Mouse (Mus musculus) hindbrain, embryonic 11.5 days (tissue): Measurements from ENCODE around the gene Atp6v1g3. TPM values are rescaled to one million over a fixed set of nuclear protein-coding genes. Genes with fewer than 3 reads are reported as not detected.

Experiments used
- ATAC-seq: fragments of 200-750 bp; cut with Nextera tagmentation; 2 replicates; pipeline ENCODE4 v1.8.0; 2017; ENCODE audit warnings: mild to moderate bottlenecking, moderate TSS enrichment, moderate library complexity; ENCODE audit not compliant: low FRiP score
- DNase-seq: peaks from one replicate; pipeline ENCODE4 v3.0.0-alpha.2; 2015; ENCODE audit warnings: low spot score
- H3K27ac ChIP-seq: fragments of 300-500 bp; sonication (generic); 2 replicates; pipeline ENCODE4 v1.5.1; 2014; ENCODE audit warnings: mild to moderate bottlenecking, low read depth, low read length
- H3K27me3 ChIP-seq: fragments of 300-500 bp; sonication (generic); 2 replicates; pipeline ENCODE4 v1.6.1; 2014; ENCODE audit warnings: mild to moderate bottlenecking, low read length, moderate library complexity, mixed read lengths; ENCODE audit not compliant: control insufficient read depth, insufficient read depth
- H3K36me3 ChIP-seq: fragments of 300-500 bp; sonication (generic); 2 replicates; pipeline ENCODE4 v1.6.1; 2014; ENCODE audit warnings: mild to moderate bottlenecking, low read length, moderate library complexity, mixed read lengths; ENCODE audit not compliant: control insufficient read depth, insufficient read depth
- H3K4me1 ChIP-seq: fragments of 300-500 bp; sonication (generic); replicated peaks from 2 replicates; pipeline ENCODE4 v1.6.1; 2014; ENCODE audit warnings: low read length, mixed read lengths; ENCODE audit not compliant: control insufficient read depth, insufficient read depth
- H3K4me2 ChIP-seq: fragments of 300-500 bp; sonication (generic); replicated peaks from 2 replicates; pipeline ENCODE4 v1.6.1; 2014; ENCODE audit warnings: mild to moderate bottlenecking, low read depth, low read length
- H3K4me3 ChIP-seq: fragments of 300-500 bp; sonication (generic); 2 replicates; pipeline ENCODE4 v1.5.1; 2014; ENCODE audit warnings: low read depth, low read length
- H3K9ac ChIP-seq: fragments of 300-500 bp; sonication (generic); 2 replicates; pipeline ENCODE4 v1.6.1; 2014; ENCODE audit warnings: low read depth, low read length
- H3K9me3 ChIP-seq: fragments of 300-500 bp; sonication (generic); 2 replicates; pipeline ENCODE4 v1.6.1; 2016; ENCODE audit warnings: low read length; ENCODE audit not compliant: control insufficient read depth
- whole genome bisulfite sequencing: fragments of 180-500 bp; shearing (Covaris S2); extraction: QIAGEN DNeasy Blood & Tissue Kit; methylation state at CpG from one replicate; pipeline ENCODE4 v1.1.7; 2014; 5-methylcytosine and 5-hydroxymethylcytosine counted together
- polyA plus RNA-seq: library from polyadenylated mRNA; unstranded; fragments of >200 nt; fragmentation: Nextera tagmentation; extraction: Ambion mirVana; gene quantifications from 2 replicates; pipeline ENCODE4 v1.2.1, GENCODE M21; 2014

The Atp6v1g3 gene
- polyA plus RNA-seq, 1 experiment from 2014 or later, result not detected

DNA sequence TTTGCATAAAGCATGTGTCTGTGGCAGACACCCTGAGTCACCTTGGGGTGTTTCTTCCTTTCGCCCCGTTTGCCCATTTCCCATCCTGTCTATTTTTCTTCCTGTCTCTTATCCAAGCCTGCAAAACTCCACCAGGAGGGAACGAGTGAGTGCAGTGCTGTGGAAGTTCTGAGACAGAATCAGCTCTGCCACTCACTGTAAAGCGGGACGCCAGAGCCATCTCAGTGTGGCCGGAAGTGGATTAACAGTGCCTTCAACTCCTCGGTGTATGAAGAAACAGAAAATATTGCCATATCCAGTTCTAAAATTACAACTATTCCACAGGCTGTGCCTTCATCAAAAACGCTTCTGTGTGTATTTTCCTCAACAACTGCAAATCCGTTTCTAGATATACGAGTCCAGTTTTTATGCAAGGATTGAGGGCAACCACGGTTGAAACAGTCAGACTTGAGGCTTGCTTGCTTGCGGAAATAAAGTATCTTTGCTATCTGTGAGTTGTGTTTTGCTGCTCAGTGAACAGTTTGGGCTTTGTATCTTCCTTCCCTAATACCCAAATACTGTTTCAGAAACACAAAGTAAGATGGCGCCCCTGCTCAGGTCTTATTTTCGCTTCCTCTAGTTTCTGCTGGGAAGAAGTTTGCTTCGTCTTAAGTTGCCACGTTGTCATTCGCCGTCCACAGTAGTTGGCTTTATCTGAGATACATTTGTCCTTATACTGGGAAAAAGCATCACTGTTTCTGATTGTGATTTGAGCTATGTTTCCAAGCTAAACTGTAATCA, 54.1 kb downstream of the Atp6v1g3 start:
- Histone ChIP-seq H3K9ac (no peak overlapping the region), H3K27me3 (no peaks in the 10 kb centered on the region), H3K4me1 (no peaks in the 10 kb centered on the region), H3K36me3 (no peaks in the 10 kb centered on the region), H3K4me3 (no peak overlapping the region), H3K9me3 (no peaks in the 10 kb centered on the region), H3K27ac (no peak overlapping the region), H3K4me2 (no peak overlapping the region)
- DNase-seq, result no peak
- no peak for ATAC-seq
- 73% methylated on average over 18 of the region's 18 CpGs for WGBS

DNA sequence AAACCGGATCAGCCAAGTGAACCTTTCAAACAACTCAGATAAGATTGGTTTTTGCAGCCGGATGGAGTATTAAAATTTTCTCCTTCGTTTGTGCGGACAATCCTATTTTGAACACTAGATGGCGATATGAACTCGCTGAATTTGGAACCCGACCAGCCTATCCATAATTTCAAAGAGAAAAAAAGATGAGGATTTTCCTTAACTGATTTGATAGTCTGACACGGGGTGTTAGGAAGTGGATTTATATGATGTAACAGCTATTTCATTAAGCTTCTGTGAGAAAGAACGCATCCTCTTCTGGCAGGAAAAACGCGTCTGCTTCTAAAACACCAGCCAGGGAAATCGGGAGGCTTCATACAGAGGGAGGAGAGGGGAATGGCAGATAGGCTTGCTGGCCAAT, 54.8 kb downstream of the Atp6v1g3 start:
- Histone ChIP-seq H3K4me1 (no peaks in the 10 kb centered on the region), H3K27me3 (no peaks in the 10 kb centered on the region), H3K4me2 (peak overlapping the region; percentile 23; the same call in 1 of the 2 replicates), H3K36me3 (no peaks in the 10 kb centered on the region), H3K27ac (no peak overlapping the region), H3K9me3 (no peaks in the 10 kb centered on the region), H3K4me3 (no peak overlapping the region), H3K9ac (no peak overlapping the region)
- 21% methylated on average over 12 of the region's 12 CpGs for WGBS
- ATAC-seq (no peak; the same call in 1 of the 2 replicates), DNase-seq (peak; percentile 72)

DNA sequence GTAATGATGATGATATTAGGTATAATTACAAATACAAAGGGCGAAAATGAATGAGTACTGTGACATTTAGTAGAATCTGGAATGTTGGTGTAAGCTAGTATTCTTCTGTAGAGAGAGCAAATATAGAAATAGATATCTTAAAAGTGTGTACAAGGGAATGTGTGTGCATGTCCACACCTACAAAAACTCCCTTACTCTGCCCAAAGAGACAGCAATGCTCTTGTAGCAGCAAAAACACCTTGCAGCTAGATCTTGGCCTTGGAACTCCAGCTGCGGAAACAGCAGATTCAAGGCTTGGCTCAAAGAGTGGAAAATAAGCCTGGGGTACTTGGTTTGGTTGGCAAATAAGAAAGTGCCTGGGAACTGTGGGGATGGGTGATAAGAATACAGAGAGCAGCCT, 57.0 kb downstream of the Atp6v1g3 start:
- Histone ChIP-seq H3K4me2 (no peak overlapping the region), H3K36me3 (no peaks in the 10 kb centered on the region), H3K27me3 (no peaks in the 10 kb centered on the region), H3K4me1 (no peaks in the 10 kb centered on the region), H3K4me3 (no peak overlapping the region), H3K9me3 (no peaks in the 10 kb centered on the region), H3K27ac (no peak overlapping the region), H3K9ac (no peak overlapping the region)
- 90% methylated on average over 2 of the region's 2 CpGs for WGBS
- DNase-seq (no peak), ATAC-seq (no peak)

DNA sequence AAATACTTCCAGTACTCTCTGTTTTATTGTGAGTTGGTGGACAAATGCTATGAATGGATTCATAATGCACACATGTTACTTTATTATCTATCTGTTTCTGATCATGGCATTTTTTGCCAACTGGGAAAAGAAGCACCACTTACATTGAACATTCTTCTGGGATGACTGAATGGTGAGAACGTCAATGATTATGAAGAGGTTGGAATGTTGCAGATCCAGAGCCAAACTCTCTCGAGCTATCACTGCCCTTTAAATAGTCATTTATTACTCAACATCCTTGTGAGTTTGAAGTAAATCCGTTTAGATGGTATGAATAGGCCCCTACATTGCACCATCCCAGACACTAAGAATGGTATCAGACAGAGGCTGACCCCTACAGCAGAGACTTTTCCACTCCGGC, 58.1 kb downstream of the Atp6v1g3 start:
- no peaks in the 10 kb centered on the region for H3K4me1 ChIP-seq
- no peak overlapping the region for H3K27ac ChIP-seq
- DNase-seq (no peak), ATAC-seq (no peak)
- H3K27me3 ChIP-seq, result no peaks in the 10 kb centered on the region
- no peaks in the 10 kb centered on the region for H3K9me3 ChIP-seq
- no peak overlapping the region for H3K4me3 ChIP-seq
- H3K36me3 ChIP-seq, result no peaks in the 10 kb centered on the region
- no peak overlapping the region for H3K4me2 ChIP-seq
- no peak overlapping the region for H3K9ac ChIP-seq
- 84% methylated on average over 4 of the region's 4 CpGs for WGBS

DNA sequence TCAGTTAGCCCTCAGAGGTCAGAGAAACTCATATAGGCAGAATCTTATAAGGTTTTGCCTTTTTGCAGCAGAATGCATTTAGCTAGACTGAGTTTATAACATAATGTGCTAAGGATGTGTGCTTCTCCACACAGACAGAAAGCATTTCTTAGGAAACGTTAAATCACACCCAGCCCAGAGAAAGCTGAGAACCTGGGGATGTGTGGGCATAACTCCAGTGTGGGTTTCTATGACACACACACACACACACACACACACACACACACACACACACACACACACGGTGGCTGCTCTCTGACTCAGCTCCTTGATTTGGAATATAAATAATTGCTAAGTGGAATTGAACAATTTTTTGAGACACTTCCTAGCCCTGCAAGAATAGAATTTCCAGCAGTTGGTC, 61.2 kb downstream of the Atp6v1g3 start:
- H3K9ac ChIP-seq, result no peak overlapping the region
- no peak overlapping the region for H3K27ac ChIP-seq
- H3K9me3 ChIP-seq, result no peaks in the 10 kb centered on the region
- no peaks in the 10 kb centered on the region for H3K4me1 ChIP-seq
- H3K4me2 ChIP-seq, result no peak overlapping the region
- no peaks in the 10 kb centered on the region for H3K27me3 ChIP-seq
- 88% methylated on average over 2 of the region's 2 CpGs for WGBS
- no peak overlapping the region for H3K4me3 ChIP-seq
- no peak for DNase-seq
- no peak for ATAC-seq
- no peaks in the 10 kb centered on the region for H3K36me3 ChIP-seq

DNA sequence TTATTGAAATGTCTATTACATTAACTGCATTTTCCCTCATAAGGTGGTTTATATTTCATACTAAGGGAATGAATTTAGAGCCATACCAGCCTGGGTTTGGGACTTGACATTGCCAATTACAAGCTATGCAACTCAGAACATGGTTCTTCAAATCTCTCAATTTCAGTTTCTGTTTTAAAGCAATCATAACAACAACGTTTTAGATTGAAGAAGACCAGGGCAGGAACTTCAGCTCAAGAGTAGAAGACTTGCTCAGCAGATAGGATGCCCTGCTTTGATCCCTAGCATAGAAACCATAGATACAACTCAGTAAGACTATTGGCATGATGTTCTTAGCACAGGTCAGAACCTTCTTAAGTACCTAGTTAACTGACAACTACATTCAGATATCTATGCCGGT, 63.9 kb downstream of the Atp6v1g3 start:
- Histone ChIP-seq H3K9me3 (no peaks in the 10 kb centered on the region), H3K36me3 (no peaks in the 10 kb centered on the region)
- 86% methylated on average over 2 of the region's 2 CpGs for WGBS

More for the DNA sequence above, 63.9 kb downstream of the Atp6v1g3 start:
- ATAC-seq, result no peak
- Histone ChIP-seq H3K4me1 (no peaks in the 10 kb centered on the region), H3K9ac (no peak overlapping the region), H3K27me3 (no peaks in the 10 kb centered on the region), H3K4me3 (no peak overlapping the region), H3K27ac (no peak overlapping the region), H3K4me2 (no peak overlapping the region)
- DNase-seq, result no peak

Other genes with a start within 250 kb of the Atp6v1g3 start
- 1.7 and 2.2 TPM in 2 replicates for gene Ptprc, start 98.0 kb upstream of the Atp6v1g3 start, polyA plus RNA-seq